30 mouse cellular contexts compared by ENCODE assay signal in genomic region chr3:153769220-153769619, GRCm38 (mm10). TPM values are rescaled to one million over a fixed set of nuclear protein-coding genes. Genes with fewer than 3 reads are reported as not detected.
"Had no signal": no experiment of that assay in that cellular context is flagged by ENCODE, and none has a peak within 500 bp of the region (broad histone marks: within the 10 kb centered on the region; RNA-seq: fewer than 3 reads in every experiment).

No protein-coding gene starts in this region.

- H3K36me3 ChIP-seq: limb, embryonic 10.5 days; limb, embryonic 12.5 days; limb, embryonic 13.5 days; limb, embryonic 15.5 days; liver, embryonic 15.5 days; lung, embryonic 15.5 days; midbrain, embryonic 10.5 days; midbrain, embryonic 12.5 days; midbrain, embryonic 13.5 days; midbrain, embryonic 15.5 days; neural tube, embryonic 12.5 days; neural tube, embryonic 13.5 days had no signal

- H3K4me1 ChIP-seq: limb, embryonic 15.5 days; lung, embryonic 15.5 days; midbrain, embryonic 13.5 days; midbrain, embryonic 15.5 days; neural tube, embryonic 12.5 days had no signal

- H3K4me3 ChIP-seq: left cerebral cortex, adult 2 months; limb, embryonic 10.5 days; limb, embryonic 12.5 days; limb, embryonic 13.5 days; limb, embryonic 15.5 days; liver, embryonic 15.5 days; lung, embryonic 15.5 days; megakaryocyte, embryonic 14.5 days; midbrain, embryonic 10.5 days; midbrain, embryonic 12.5 days; midbrain, embryonic 13.5 days; midbrain, embryonic 15.5 days; myocyte; neural tube, embryonic 12.5 days; neural tube, embryonic 13.5 days had no signal

- H3K9me3 ChIP-seq: limb, embryonic 10.5 days; limb, embryonic 12.5 days; limb, embryonic 15.5 days; liver, embryonic 15.5 days; lung, embryonic 15.5 days; midbrain, embryonic 10.5 days; midbrain, embryonic 12.5 days; midbrain, embryonic 13.5 days; midbrain, embryonic 15.5 days; neural tube, embryonic 12.5 days; neural tube, embryonic 13.5 days had no signal

- H3K27me3 ChIP-seq: limb, embryonic 15.5 days; liver, embryonic 15.5 days; lung, embryonic 15.5 days; midbrain, embryonic 12.5 days; midbrain, embryonic 13.5 days; midbrain, embryonic 15.5 days; neural tube, embryonic 12.5 days; neural tube, embryonic 13.5 days had no signal

- ATAC-seq: liver, postnatal 0 days; lung, postnatal 0 days; midbrain, embryonic 13.5 days; midbrain, embryonic 15.5 days; midbrain, embryonic 16.5 days had no signal

- H3K27ac ChIP-seq: left cerebral cortex, adult 2 months; limb, embryonic 10.5 days; limb, embryonic 12.5 days; limb, embryonic 13.5 days; limb, embryonic 15.5 days; liver, embryonic 14.5 days; liver, embryonic 15.5 days; lung, embryonic 15.5 days; macrophage; midbrain, embryonic 10.5 days; midbrain, embryonic 12.5 days; midbrain, embryonic 13.5 days; midbrain, embryonic 15.5 days; neural tube, embryonic 12.5 days; neural tube, embryonic 13.5 days had no signal

- DNase-seq: left cerebral cortex, postnatal 4 days; liver, postnatal 0 days; lung, adult 18-20 months; lung, adult 2 months; lung, embryonic 14.5 days; lung, postnatal 10 days; lung, postnatal 14 days; lung, postnatal 36 days; lung, postnatal 4 days; midbrain, embryonic 14.5 days had no signal

- H3K4me2 ChIP-seq: limb, embryonic 12.5 days; limb, embryonic 13.5 days; limb, embryonic 15.5 days; liver, embryonic 15.5 days; lung, embryonic 14.5 days; lung, embryonic 15.5 days; midbrain, embryonic 11.5 days; midbrain, embryonic 12.5 days; midbrain, embryonic 13.5 days; midbrain, embryonic 15.5 days; neural tube, embryonic 12.5 days; neural tube, embryonic 13.5 days had no signal

- H3K9ac ChIP-seq: limb, embryonic 12.5 days; limb, embryonic 13.5 days; limb, embryonic 15.5 days; liver, embryonic 14.5 days; liver, embryonic 15.5 days; liver, postnatal 0 days; lung, embryonic 14.5 days; lung, embryonic 15.5 days; midbrain, embryonic 12.5 days; midbrain, embryonic 13.5 days; midbrain, embryonic 15.5 days; neural tube, embryonic 12.5 days; neural tube, embryonic 13.5 days had no signal

RNA-seq across cellular contexts. Expression of gene St6galnac3, which starts 44.2 kb away (rescaled TPM):
- polyA plus RNA-seq: myocyte had no signal
